Comparison of ENCODE assay signal across 8 mouse cellular contexts in genomic region chr7:3606798-3607197, GRCm38 (mm10). TPM values are rescaled to one million over a fixed set of nuclear protein-coding genes. Genes with fewer than 3 reads are reported as not detected.
DNase-seq lines count a peak whose midpoint lies in the region; ATAC-seq lines count a peak whose summit lies in the region.

No protein-coding gene starts in this region.

- DNase-seq in midbrain, embryonic 11.5 days (ENCODE audit: low spot score, missing footprints): no peak
- DNase-seq in midbrain, embryonic 10.5 days (ENCODE audit: low spot score): no peak
- peak; percentile 39 for DNase-seq in adipocyte (ENCODE audit: low spot score)
- DNase-seq in splenic B cell, adult 2 months (ENCODE audit: low read depth, low spot score): peak; percentile 70
- DNase-seq in left cerebral cortex, postnatal 10 days (ENCODE audit: extremely low spot score in 1 of 2, low spot score in 2 of 2): no peak
- DNase-seq in right cerebral cortex, postnatal 4 days: no peak
- DNase-seq in adrenal gland, postnatal 4 days (ENCODE audit: low spot score in 2 of 2): no peak

- no peak overlapping the region for H3K27ac ChIP-seq in midbrain, embryonic 11.5 days (ENCODE audit: low read depth, low read length)
- H3K27ac ChIP-seq in midbrain, embryonic 10.5 days (replicated peaks): no peak overlapping the region
- H3K27ac ChIP-seq in kidney, embryonic 16.5 days (ENCODE audit: low read length): no peak overlapping the region

- H3K27me3 ChIP-seq in midbrain, embryonic 11.5 days (ENCODE audit: control insufficient read depth, insufficient read depth, low read length): no peaks in the 10 kb centered on the region
- H3K27me3 ChIP-seq in midbrain, embryonic 10.5 days (ENCODE audit: low read depth, poor library complexity, severe bottlenecking): no peaks in the 10 kb centered on the region
- H3K27me3 ChIP-seq in kidney, embryonic 16.5 days (ENCODE audit: insufficient read depth, low read length): no peaks in the 10 kb centered on the region
- H3K27me3 ChIP-seq in splenic B cell, adult 2 months (ENCODE audit: control insufficient read depth, insufficient read depth, low read length, poor library complexity, severe bottlenecking): peaks cover 1% of the 10 kb centered on the region; the same call in 1 of the 2 replicates

- no peak overlapping the region for H3K9ac ChIP-seq in midbrain, embryonic 11.5 days (ENCODE audit: low read length)
- no peak overlapping the region for H3K9ac ChIP-seq in kidney, embryonic 16.5 days (replicated peaks; ENCODE audit: low read length)

- intact Hi-C loops in left cerebral cortex, postnatal 10 days (cut with DNase I): no loop called here

- H3K4me3 ChIP-seq in midbrain, embryonic 11.5 days (ENCODE audit: low read depth, low read length): no peak overlapping the region
- no peak overlapping the region for H3K4me3 ChIP-seq in midbrain, embryonic 10.5 days
- no peak overlapping the region for H3K4me3 ChIP-seq in kidney, embryonic 16.5 days (ENCODE audit: low read length)

- ATAC-seq in midbrain, embryonic 11.5 days (ENCODE audit: low FRiP score): 0 out of 2 replicates have a peak, but pooled peaks have one; percentile 44
- ATAC-seq in kidney, embryonic 16.5 days (ENCODE audit: low FRiP score, low TSS enrichment): peak; percentile 79; the same call in 1 of the 2 replicates

- H3K9me3 ChIP-seq in midbrain, embryonic 11.5 days (ENCODE audit: control insufficient read depth, low read length): no peaks in the 10 kb centered on the region
- H3K9me3 ChIP-seq in midbrain, embryonic 10.5 days (replicated peaks): no peaks in the 10 kb centered on the region
- H3K9me3 ChIP-seq in kidney, embryonic 16.5 days (ENCODE audit: low read length): no peaks in the 10 kb centered on the region

- WGBS in midbrain, embryonic 11.5 days: 20% methylated on average over 2 of the region's 2 CpGs
- 26% methylated on average over 2 of the region's 2 CpGs for WGBS in midbrain, embryonic 10.5 days
- WGBS in kidney, embryonic 16.5 days: 23% methylated on average over 2 of the region's 2 CpGs

- no peak overlapping the region for H3K4me2 ChIP-seq in midbrain, embryonic 11.5 days
- no peak overlapping the region for H3K4me2 ChIP-seq in kidney, embryonic 16.5 days (replicated peaks; ENCODE audit: low read depth, low read length)

- H3K36me3 ChIP-seq in midbrain, embryonic 11.5 days (ENCODE audit: control insufficient read depth, insufficient read depth, low read length): no peaks in the 10 kb centered on the region
- H3K36me3 ChIP-seq in midbrain, embryonic 10.5 days: no peaks in the 10 kb centered on the region
- H3K36me3 ChIP-seq in kidney, embryonic 16.5 days (ENCODE audit: insufficient read depth, low read length): no peaks in the 10 kb centered on the region
- H3K36me3 ChIP-seq in splenic B cell, adult 2 months (ENCODE audit: control insufficient read depth, insufficient read depth, low read length, poor library complexity, severe bottlenecking): no peaks in the 10 kb centered on the region

- no peaks in the 10 kb centered on the region for H3K4me1 ChIP-seq in midbrain, embryonic 11.5 days (ENCODE audit: control insufficient read depth, insufficient read depth, low read length)
- no peaks in the 10 kb centered on the region for H3K4me1 ChIP-seq in midbrain, embryonic 10.5 days
- no peaks in the 10 kb centered on the region for H3K4me1 ChIP-seq in kidney, embryonic 16.5 days (ENCODE audit: insufficient read depth, low read length)

RNA-seq across cellular contexts. Expression of gene Oscar, which starts 9.2 kb away (rescaled TPM):
- polyA plus RNA-seq in midbrain, embryonic 11.5 days (2014; fragmentation: Nextera tagmentation; extraction: Ambion mirVana): 0.08 and 0.25 TPM in 2 replicates
- polyA plus RNA-seq in midbrain, embryonic 10.5 days (2016; fragmentation: Nextera tagmentation; extraction: Ambion mirVana): not detected in 2 replicates
- 0.25 and 0.36 TPM in 2 replicates for polyA plus RNA-seq in kidney, embryonic 16.5 days (2015; fragmentation: Nextera tagmentation; extraction: Ambion mirVana)
- total RNA-seq in left cerebral cortex, postnatal 10 days (2021): 1 to 10 TPM; 1.4 to 1.7 TPM
- under 1 TPM; 0.28 TPM for total RNA-seq in adrenal gland, postnatal 4 days (2021)

RNA-seq across cellular contexts. Expression of gene Ndufa3, which starts 10.4 kb away (rescaled TPM):
- 299 and 373 TPM in 2 replicates for polyA plus RNA-seq in midbrain, embryonic 11.5 days (2014; fragmentation: Nextera tagmentation; extraction: Ambion mirVana)
- polyA plus RNA-seq in midbrain, embryonic 10.5 days (2016; fragmentation: Nextera tagmentation; extraction: Ambion mirVana): 372 and 423 TPM in 2 replicates
- polyA plus RNA-seq in kidney, embryonic 16.5 days (2015; fragmentation: Nextera tagmentation; extraction: Ambion mirVana): 504 and 516 TPM in 2 replicates
- total RNA-seq in left cerebral cortex, postnatal 10 days (2021): 100 to 1,000 TPM; 531 to 541 TPM
- total RNA-seq in adrenal gland, postnatal 4 days (2021): 100 to 1,000 TPM; 536 to 561 TPM

RNA-seq across cellular contexts. Expression of gene Tfpt, which starts 22.9 kb away (rescaled TPM):
- polyA plus RNA-seq in midbrain, embryonic 11.5 days (2014; fragmentation: Nextera tagmentation; extraction: Ambion mirVana): 29.9 and 31.0 TPM in 2 replicates
- polyA plus RNA-seq in midbrain, embryonic 10.5 days (2016; fragmentation: Nextera tagmentation; extraction: Ambion mirVana): 30.3 and 30.8 TPM in 2 replicates
- 21.4 and 27.7 TPM in 2 replicates for polyA plus RNA-seq in kidney, embryonic 16.5 days (2015; fragmentation: Nextera tagmentation; extraction: Ambion mirVana)
- total RNA-seq in left cerebral cortex, postnatal 10 days (2021): 10 to 100 TPM; 34.5 to 37.9 TPM
- total RNA-seq in adrenal gland, postnatal 4 days (2021): 10 to 100 TPM; 31.8 to 35.5 TPM

RNA-seq across cellular contexts. Expression of gene Prpf31, which starts 23.0 kb away (rescaled TPM):
- polyA plus RNA-seq in midbrain, embryonic 11.5 days (2014; fragmentation: Nextera tagmentation; extraction: Ambion mirVana): 140 and 148 TPM in 2 replicates
- 174 and 180 TPM in 2 replicates for polyA plus RNA-seq in midbrain, embryonic 10.5 days (2016; fragmentation: Nextera tagmentation; extraction: Ambion mirVana)
- polyA plus RNA-seq in kidney, embryonic 16.5 days (2015; fragmentation: Nextera tagmentation; extraction: Ambion mirVana): 115 and 118 TPM in 2 replicates
- total RNA-seq in left cerebral cortex, postnatal 10 days (2021): 10 to 100 TPM; 54.8 to 63.6 TPM
- 10 to 100 TPM; 54.7 to 59.0 TPM for total RNA-seq in adrenal gland, postnatal 4 days (2021)

RNA-seq across cellular contexts. Expression of gene Cnot3, which starts 38.3 kb away (rescaled TPM):
- 53.6 and 63.0 TPM in 2 replicates for polyA plus RNA-seq in midbrain, embryonic 11.5 days (2014; fragmentation: Nextera tagmentation; extraction: Ambion mirVana)
- 75.2 and 82.7 TPM in 2 replicates for polyA plus RNA-seq in midbrain, embryonic 10.5 days (2016; fragmentation: Nextera tagmentation; extraction: Ambion mirVana)
- 65.3 and 71.6 TPM in 2 replicates for polyA plus RNA-seq in kidney, embryonic 16.5 days (2015; fragmentation: Nextera tagmentation; extraction: Ambion mirVana)
- total RNA-seq in left cerebral cortex, postnatal 10 days (2021): 10 to 100 TPM; 48.2 to 60.9 TPM
- 10 to 100 TPM; 65.7 to 68.9 TPM for total RNA-seq in adrenal gland, postnatal 4 days (2021)

Comparison
In these comparisons a context has a peak if more than half of its experiments do, and no peak if none do; other contexts are left out.
1. DNase-seq: peak in adipocyte (single experiment) and splenic B cell, adult 2 months (single experiment); none in midbrain, embryonic 11.5 days (single experiment), midbrain, embryonic 10.5 days (single experiment), left cerebral cortex, postnatal 10 days (0 of 2), right cerebral cortex, postnatal 4 days (single experiment) and adrenal gland, postnatal 4 days (0 of 2).